Mouse (Mus musculus): Measurements from ENCODE around the gene Dennd2c.

DNA sequence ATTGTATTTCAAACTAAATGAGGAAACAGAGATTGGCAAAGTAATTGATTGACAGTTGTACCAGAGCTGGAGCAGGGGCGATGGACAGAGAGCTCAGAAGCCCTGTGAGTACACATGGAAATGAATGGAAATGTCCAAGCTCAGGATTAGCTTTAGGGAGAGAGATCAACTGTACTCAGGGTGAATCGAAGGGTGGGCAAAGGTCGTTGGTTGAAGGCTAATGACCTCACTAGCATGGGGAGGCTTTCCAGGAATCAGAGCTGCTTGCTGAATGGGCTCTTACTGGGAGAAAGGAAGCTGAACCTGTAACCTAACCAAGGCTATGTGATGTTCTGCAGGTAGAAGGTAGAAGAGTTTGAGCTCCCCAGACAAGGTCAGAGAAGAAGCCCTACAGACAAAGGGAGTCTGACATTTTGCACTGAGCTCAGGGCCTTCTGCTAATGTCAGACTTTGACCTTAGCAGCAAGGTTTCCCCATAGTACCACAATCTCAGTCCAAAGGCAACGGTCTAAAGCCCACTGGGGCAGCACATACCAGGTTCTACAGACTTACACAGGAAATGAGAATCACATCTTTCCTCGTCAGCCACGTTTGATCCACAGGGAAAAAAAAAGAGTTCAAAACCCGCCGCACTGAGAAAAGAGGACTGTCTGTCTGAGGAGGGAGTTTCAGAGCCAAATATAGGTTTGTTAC, 112.3 kb downstream of the Dennd2c start:
- TF ChIP-seq CTCF (IDR thresholded peaks at IDR 0.05; ENCODE audit: control insufficient read depth, insufficient read depth, insufficient read length) (no peak), USF1 (IDR thresholded peaks at IDR 0.05; ENCODE audit: low read depth) (no peak), MAX (IDR thresholded peaks at IDR 0.05) (no peak), FOSL1 (IDR thresholded peaks at IDR 0.05; ENCODE audit: insufficient read depth, low read length, poor library complexity, severe bottlenecking) (no peak)

Data from C2C12 (cell line).